Mouse (Mus musculus): Measurements from ENCODE around the gene Rnf31. TPM values are rescaled to one million over a fixed set of nuclear protein-coding genes. Genes with fewer than 3 reads are reported as not detected.

Rnf31 gene
- polyA plus RNA-seq, 1 experiment = 32.1 TPM

- 93% methylated on average over 21 of the region's 21 CpGs for WGBS
- DNase-seq (ENCODE audit: low read depth, low spot score) = no peak
These were observed 7.2 kb downstream of the Rnf31 start for GRCm38 (mm10) chr14:55598521-55599390.

DNA sequence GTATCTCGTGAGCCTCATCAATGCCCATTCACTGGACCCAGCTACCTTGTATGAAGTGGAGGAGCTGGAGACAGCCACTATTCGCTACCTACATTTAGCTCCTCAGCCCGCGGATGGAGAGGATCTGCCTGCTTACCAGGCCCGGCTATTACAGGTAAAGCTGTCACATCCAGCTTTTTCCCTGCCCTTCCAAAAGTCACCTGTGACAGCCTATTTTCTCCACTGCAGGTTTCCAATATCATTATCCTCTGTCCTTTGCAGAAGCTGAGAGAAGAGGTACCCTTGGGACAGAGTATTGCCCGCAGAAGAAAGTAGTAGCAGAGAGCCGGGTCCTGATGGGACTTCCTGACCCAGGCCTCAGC lies 11.7 kb downstream of the Rnf31 start, which contains the start of gene Irf9:
TSS of gene Irf9 (plus strand) at position 301 of the 362 bp plus-strand sequence.
- DNase-seq (ENCODE audit: low read depth, low spot score) = no peak
- 55% methylated on average over 7 of the region's 7 CpGs for WGBS

GRCm38 (mm10) chr14:55603633-55604576 lies 12.4 kb downstream of the Rnf31 start:
- peak; percentile 91 for DNase-seq (ENCODE audit: low read depth, low spot score)
- WGBS = 9% methylated on average over 19 of the region's 19 CpGs

- DNase-seq (ENCODE audit: low read depth, low spot score) = no peak
- WGBS = 84% methylated on average over 11 of the region's 11 CpGs
These were observed 13.3 kb downstream of the Rnf31 start for GRCm38 (mm10) chr14:55604823-55605222.

DNA sequence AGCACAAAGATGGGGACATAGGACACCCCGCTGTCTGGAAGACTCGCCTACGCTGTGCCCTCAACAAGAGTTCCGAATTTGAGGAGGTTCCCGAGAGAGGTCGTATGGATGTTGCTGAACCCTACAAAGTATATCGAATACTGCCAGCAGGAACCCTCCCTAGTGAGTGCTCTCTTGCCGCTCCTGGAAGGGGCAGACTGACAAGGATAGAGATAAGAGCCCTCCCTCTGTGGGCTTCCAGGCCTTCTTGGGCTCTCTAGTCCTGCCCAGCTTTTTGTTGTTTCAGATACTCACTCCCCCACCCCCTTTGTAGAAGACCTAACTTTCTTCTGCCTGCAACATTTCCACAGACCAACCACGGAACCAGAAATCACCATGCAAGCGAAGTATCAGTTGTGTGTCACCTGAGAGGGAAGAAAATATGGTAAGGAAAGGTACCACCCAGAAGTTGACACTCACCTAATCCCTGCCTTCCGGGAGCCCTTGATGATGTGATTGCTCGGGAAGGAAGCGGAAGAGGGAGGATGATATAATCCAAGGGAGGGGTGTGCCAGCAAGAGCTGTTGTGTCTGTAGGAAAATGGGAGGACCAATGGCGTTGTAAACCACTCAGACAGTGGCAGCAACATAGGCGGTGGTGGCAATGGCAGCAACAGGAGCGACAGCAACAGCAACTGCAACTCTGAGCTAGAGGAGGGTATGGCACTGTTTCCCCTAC lies 14.4 kb downstream of the Rnf31 start:
- WGBS = 86% methylated on average over 16 of the region's 16 CpGs
- no peak for DNase-seq (ENCODE audit: low read depth, low spot score)

DNA sequence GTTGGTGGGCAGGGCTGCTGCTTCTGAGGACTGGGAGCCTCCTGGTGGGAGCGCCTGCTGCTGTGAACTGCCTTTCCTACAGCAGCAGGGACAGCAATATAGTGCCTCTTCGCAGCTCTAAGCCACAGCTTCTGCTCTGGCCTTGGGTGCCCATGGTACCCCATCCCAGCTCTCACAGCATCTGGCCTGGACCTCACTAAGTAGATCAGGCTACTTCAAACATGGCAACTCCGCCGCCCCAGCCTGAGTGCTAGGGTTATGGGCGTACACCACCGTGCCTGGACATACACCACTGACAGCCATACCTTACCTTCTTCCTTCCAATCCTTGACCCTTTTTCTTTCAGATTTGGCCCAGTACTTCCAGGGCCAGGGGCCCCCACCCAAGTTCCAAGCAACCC lies 16.8 kb downstream of the Rnf31 start:
- no peak for DNase-seq (ENCODE audit: low read depth, low spot score)
- WGBS = 96% methylated on average over 6 of the region's 6 CpGs

- no peak for DNase-seq (ENCODE audit: low read depth, low spot score)
- WGBS = 42% methylated on average over 6 of the region's 6 CpGs
These were observed 21.8 kb downstream of the Rnf31 start for GRCm38 (mm10) chr14:55613346-55613745.

- DNase-seq (ENCODE audit: low read depth, low spot score) = no peak
- 73% methylated on average over 7 of the region's 7 CpGs for WGBS
These were observed 23.2 kb downstream of the Rnf31 start for GRCm38 (mm10) chr14:55614565-55615178.

GRCm38 (mm10) chr14:55615876-55616275 lies 24.4 kb downstream of the Rnf31 start:
- no peak for DNase-seq (ENCODE audit: low read depth, low spot score)
- 50% methylated on average over 2 of the region's 2 CpGs for WGBS

DNA sequence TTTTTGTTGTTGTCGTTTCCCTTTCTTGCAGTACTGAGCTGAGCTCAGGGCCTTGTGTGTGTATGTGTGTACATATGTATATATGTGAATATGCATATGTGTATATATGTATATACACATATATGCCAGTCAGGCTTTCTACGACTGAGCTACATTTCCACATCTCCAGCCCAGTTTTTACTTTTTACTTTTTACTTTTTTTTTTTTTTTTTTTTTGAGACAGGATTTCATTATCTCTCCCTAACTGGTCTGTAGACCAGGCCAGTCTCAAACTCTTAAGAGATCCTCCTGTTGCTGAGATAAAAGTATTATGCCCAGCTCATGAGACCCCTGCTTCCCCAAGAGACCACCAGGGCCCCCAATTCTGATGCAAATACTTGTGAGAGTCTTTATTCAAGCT lies 25.3 kb downstream of the Rnf31 start:
- no peak for DNase-seq (ENCODE audit: low read depth, low spot score)
- 82% methylated on average over 2 of the region's 2 CpGs for WGBS

DNA sequence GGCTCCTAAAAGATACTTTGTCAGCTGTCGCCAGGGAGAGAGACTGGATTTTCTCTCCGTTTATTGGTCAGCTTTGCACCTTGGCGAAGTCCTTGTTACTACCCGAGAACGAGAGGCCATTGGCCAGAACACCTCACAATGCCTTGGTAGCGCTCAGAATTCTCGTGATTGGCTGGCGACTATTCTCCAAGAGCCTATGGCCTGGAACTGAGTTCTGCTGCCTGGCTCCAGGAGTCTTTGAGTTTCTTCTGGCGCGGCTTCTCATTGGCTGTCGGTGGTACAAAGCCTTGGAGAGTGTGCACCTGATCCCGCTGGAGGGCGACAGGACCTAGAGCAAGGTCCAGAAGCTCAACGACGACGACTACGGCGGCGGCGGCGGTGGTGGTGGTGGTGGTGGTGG lies 26.3 kb downstream of the Rnf31 start, which contains the start of gene Rec8:
TSS of gene Rec8 (plus strand) at position 216 of the 400 bp plus-strand sequence.
- 18% methylated on average over 21 of the region's 21 CpGs for WGBS
- DNase-seq (ENCODE audit: low read depth, low spot score) = peak; percentile 75

- WGBS = 36% methylated on average over 22 of the region's 22 CpGs
- DNase-seq (ENCODE audit: low read depth, low spot score) = no peak
These were observed 27.1 kb downstream of the Rnf31 start for GRCm38 (mm10) chr14:55618486-55619195.

- no peak for DNase-seq (ENCODE audit: low read depth, low spot score)
- WGBS = 78% methylated on average over 27 of the region's 27 CpGs
These were observed 36.7 kb downstream of the Rnf31 start for GRCm38 (mm10) chr14:55628077-55628827.

- WGBS = 35% methylated on average over 5 of the region's 5 CpGs
- no peak for DNase-seq (ENCODE audit: low read depth, low spot score)
These were observed 37.8 kb downstream of the Rnf31 start for GRCm38 (mm10) chr14:55629312-55629711.

DNA sequence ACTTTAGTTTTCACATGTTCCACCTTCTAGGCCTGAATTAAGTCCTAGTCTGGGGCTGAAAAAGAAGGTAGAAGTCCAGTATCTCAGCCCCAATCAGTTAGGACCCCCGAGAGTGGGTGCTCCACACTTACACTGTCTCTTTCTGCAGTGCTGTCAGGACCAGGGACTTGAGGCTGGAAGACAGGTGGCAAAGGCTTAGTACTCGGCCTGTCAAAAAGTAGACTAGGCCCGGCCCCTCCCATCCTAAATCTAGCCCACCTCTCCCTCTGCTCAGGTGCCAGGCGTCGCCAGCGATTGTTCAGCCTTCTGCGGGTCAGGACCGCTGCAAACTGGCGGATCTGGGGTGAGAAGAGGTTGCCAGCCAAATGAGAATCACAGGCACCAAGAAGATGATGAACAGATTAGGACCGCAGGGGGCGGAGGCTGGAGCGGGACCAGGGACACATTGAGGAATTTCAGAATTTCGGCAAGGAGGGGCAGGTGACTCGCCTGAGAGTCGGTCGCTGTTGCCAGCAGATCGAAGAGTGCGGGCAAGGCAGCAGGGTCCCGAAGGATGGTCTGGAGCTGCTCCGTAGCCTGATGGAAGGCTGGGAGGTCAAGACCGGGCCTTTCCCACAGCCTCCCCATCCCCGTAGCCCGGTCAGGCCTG lies 43.5 kb downstream of the Rnf31 start:
- no peak for DNase-seq (ENCODE audit: low read depth, low spot score)
- 3% methylated on average over 23 of the region's 23 CpGs for WGBS

DNA sequence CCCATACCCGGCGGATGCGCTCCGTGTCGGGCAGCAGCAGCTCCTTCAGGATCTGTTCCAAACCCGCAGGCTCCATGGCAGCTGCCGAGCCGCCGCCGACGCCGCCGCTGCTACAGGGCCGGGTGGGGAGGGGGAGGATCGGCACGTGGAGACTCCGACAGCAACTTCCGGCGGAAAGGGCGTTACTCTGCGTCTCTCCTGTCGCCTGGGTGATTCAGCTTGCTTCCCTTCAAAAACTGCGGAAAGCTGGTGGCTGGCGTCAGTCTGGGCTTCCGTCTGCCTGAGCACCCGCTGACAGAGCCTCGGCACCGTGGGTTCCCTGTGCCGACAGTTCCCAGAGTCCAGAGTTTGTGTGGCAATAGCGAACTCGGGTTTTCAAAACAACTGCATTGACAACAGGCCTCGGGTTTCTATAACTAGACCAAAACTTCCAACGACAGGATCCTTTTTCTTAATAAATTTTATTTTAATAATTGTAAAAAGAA lies 44.1 kb downstream of the Rnf31 start, which contains the start of gene Ipo4:
TSS of gene Ipo4 (minus strand) at position 435 of the 485 bp plus-strand sequence.
- WGBS = under 1% methylated on average over 33 of the region's 33 CpGs
- no peak for DNase-seq (ENCODE audit: low read depth, low spot score)

DNA sequence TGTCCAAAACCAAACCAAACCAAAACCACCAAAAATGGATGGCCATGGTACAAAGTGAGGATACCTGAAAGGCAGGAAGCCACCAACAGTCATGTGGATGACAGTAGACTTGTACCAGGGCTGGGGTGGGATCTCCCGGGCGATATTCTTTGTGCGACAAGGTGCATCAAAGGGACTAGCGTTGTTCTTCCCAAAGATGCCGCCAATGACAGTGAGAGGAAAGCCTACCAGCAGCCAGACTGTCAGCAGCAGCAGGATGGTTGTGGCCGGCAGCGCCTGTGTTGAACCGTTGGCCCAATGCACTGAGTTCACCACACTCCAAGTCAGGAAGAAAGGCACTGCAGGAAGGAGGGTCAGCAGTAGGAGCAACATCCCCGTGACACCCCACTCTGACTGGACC lies 46.3 kb downstream of the Rnf31 start, which contains the start of gene Gm49378:
TSS of gene Gm49378 (minus strand) at position 101 of the 400 bp plus-strand sequence.
- WGBS = 95% methylated on average over 9 of the region's 9 CpGs
- no peak for DNase-seq (ENCODE audit: low read depth, low spot score)

Data from large intestine, adult 2 months (tissue).